Mouse (Mus musculus): ENCODE results near the gene Thrb. TPM values are rescaled to one million over a fixed set of nuclear protein-coding genes. Genes with fewer than 3 reads are reported as not detected.

The Thrb gene
- total RNA-seq, 1 experiment from 2014 or later = 0.23 TPM

DNA sequence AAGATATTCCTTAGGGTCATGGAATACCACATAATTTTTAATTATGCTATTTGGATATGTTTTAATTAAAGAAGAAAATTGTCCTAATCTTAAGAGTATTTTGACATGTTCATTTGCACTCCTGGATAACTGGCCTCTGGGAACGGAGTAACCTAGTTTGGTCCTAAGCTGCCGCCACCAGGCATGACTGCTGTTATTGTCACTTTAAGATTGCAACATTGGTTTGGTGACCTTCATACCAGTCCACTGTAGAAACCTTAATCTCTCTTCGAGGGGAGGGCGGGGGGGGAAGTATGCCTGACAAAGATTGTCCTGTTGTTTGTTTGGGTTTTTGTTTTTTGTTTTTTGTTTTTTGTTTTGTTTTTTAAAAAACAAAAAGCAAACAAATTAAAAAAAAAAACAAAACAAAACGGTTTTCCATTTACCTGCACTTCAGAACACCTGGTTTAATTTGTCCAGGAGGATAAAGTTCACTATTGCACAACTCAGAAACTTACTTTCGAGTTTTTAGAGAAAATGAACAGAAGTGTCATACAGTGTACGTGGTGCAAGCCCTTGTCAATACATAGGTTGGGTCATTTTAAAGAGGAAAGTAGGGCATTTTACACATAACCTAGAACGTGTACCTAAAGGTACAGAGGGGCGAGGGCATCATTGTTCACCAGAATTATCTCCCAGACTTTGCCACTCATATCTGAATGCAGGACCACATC, 38.0 kb downstream of the Thrb start:
- no peak for ATAC-seq (ENCODE audit: extremely low read depth, insufficient number of reproducible peaks, low FRiP score, poor library complexity, severe bottlenecking)

DNA sequence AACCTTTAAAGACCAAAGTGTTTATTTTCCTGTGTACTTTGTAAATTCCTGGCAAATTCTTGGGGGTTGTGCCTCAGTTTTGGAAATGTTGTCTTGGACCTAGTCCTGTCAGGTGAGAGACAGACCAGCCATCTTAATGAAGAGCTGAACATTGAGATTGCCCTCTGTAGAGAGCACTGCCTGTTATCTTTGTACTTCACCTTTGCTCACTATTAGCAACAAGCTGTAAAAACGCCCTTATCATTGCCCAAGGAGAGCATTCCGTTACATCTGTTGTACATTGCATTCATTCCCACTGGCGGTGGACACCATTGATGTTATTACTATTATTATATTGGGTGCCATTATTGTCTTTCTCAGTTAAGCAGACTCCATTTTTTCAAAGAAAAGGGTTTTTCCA, 40.2 kb downstream of the Thrb start:
- no peak for ATAC-seq (ENCODE audit: extremely low read depth, insufficient number of reproducible peaks, low FRiP score, poor library complexity, severe bottlenecking)

DNA sequence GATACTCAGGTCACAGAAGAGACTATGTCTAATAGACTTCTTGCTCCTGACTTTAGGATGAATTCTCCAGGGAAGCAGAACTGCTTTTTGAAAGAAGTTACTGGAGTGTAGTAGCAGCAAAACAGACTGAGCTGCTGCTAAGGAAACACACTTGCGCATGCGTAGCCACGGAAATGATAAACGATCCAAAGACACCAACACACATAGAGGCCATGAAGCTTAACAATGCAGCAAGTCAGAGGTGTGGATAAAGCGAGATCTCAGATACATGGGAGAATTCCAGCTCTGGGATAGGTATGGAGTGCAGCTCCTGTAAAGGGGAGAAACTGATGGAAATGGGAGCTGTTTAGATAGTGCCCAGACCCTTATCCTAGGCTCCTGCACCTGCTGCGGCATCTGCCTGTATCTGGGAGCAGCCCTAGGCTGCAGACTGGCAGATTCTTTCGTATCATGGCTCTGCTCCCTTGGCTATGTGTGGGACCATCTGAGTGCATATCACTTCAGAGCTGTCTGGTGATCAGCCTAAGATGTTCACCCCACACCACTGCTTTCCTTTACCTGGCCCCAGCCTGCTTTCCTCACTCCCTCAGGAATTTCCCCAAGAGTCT, 53.3 kb downstream of the Thrb start:
- no peak for ATAC-seq (ENCODE audit: extremely low read depth, insufficient number of reproducible peaks, low FRiP score, poor library complexity, severe bottlenecking)

DNA sequence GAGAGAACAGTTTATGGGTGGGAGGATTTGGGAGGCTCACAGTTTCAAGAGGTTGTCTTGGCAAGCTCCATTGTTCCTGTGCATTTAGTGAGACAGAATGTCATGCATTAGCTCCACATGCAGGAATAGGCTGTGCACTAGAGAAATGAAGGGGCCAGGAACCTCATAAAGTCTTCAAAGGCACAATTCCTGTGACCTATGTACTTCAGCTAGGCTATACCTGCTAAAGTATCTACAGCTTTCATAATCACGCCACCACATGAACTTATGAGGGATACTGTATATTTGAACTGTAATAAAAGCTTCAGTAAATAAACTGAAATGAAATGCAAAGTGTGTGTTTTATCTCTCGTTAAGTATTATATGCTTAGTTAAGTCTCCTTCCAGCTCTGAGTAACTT, 59.4 kb downstream of the Thrb start:
- no peak for ATAC-seq (ENCODE audit: extremely low read depth, insufficient number of reproducible peaks, low FRiP score, poor library complexity, severe bottlenecking)

DNA sequence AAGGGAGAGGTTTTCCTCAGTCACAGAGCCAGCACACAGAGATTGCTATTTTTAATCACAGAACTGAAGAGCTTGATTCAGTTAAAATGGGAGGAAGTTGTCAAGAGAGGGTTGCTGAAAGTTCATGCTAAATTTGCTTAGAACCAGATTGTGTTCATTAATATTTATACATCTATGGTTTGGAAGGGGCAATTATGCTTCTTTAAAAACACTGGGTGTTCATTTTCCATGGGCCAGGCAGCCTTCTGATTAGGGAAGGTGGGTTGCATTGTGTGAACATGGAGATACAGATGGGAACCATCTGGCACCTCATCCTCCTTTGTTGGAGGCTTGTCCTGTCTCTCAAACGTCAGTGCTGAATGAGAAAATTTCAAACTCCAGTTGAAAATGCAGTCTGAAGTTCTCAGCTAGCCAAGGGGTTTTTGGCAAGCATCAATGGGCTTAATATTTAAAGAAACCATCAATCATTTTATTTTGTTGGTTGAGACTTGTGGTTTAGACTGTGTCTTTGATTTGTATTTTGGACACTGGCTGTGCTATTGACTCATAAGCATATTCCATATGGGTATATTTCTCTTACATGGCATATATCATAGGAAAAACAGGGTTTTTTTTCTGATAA, 62.9 kb downstream of the Thrb start:
- no peak for ATAC-seq (ENCODE audit: extremely low read depth, insufficient number of reproducible peaks, low FRiP score, poor library complexity, severe bottlenecking)

DNA sequence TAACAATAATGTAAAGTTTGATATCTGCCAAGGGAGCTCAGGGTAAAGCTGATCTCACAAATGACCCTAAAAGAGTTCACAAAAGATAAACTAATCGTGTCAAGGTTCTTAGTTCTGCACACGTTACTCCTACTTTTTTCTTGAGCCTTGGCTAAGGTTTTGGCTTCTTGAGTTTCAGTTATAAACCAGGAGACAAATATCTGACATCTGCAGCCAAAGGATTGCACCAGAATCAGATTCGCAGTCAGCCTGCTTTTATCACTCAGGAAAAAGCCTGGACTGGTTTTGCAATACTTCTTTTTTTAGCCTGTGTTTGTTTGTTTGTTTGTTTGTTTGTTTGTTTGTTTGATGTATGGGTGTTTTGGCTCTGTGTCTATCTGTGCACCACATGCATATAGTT, 64.5 kb downstream of the Thrb start:
- ATAC-seq (ENCODE audit: extremely low read depth, insufficient number of reproducible peaks, low FRiP score, poor library complexity, severe bottlenecking) = no peak

DNA sequence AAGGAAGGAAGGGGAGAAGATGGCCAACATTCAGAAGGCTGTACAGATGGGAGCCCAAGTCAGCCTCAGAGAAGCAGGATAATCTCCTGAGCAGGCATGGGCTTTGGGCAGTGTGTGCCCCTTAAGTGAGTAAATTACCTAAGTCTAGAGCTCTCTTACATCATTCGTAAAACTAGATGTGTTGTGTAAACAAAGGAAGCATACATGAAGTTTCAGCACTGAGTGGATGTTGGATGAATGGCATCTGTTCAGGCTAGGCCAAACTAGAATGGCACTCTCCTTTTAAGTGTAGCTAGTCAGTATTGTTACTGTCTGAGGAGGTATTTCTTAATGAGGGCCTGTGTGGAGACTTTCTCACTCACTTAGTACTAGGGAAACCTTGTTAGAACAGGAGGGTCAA, 66.8 kb downstream of the Thrb start:
- no peak for ATAC-seq (ENCODE audit: extremely low read depth, insufficient number of reproducible peaks, low FRiP score, poor library complexity, severe bottlenecking)

DNA sequence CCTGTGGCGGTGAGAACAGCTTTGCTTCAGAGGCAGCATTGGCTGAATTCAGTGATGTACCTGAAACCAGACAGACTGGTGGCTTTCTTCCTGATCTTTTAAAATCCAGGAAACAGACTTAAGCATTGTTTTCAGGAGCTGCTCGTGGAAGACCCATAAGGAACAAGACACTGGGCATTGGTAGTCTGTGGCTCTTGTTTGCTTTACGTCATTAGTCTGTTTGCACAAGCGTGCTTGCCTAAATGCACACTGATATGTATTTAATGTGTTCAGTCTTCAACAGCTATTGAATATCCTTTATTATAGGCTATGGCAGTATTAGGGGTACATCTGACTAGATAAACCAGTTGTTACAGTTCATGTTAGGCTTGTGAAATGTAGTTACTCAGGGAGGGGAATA, 67.8 kb downstream of the Thrb start:
- no peak for ATAC-seq (ENCODE audit: extremely low read depth, insufficient number of reproducible peaks, low FRiP score, poor library complexity, severe bottlenecking)

DNA sequence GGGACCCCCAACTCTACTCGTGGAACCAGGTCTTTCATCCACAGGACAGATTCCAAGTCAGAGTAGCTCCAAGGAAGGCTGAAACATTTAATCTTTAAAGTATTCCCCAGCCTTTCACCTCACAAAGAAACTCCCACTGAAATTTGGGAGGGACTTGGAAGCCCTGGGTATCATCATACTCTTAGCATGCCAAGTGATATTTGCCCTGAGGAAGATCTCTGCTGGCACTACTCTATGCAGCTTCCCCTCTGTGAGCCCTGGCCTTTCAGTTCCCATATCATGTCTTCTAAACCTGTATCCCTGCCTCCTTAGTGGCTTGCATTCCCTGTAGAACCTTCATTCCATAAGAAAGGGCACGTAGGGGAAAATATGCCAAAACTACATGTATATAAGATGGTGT, 68.8 kb downstream of the Thrb start:
- ATAC-seq (ENCODE audit: extremely low read depth, insufficient number of reproducible peaks, low FRiP score, poor library complexity, severe bottlenecking) = no peak

DNA sequence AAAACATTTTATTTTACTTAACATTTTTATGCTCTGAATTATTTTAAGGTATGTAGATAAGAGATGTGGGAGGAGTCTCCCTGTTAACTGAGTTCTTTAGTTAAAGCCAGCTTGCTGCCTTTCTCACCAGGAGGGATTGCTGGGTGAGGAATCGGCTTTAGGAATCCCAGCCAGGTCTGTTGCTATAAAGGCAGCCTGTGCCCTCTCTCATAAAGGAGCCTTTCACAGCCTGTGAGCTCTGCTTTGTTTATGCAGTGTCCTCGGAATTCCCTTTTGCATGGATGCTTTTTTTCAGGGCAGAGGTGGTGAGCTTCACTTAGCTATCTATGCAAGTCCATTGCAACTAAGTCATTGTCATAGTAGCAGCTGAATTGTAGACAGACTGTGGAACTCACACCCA, 71.0 kb downstream of the Thrb start:
- no peak for ATAC-seq (ENCODE audit: extremely low read depth, insufficient number of reproducible peaks, low FRiP score, poor library complexity, severe bottlenecking)

DNA sequence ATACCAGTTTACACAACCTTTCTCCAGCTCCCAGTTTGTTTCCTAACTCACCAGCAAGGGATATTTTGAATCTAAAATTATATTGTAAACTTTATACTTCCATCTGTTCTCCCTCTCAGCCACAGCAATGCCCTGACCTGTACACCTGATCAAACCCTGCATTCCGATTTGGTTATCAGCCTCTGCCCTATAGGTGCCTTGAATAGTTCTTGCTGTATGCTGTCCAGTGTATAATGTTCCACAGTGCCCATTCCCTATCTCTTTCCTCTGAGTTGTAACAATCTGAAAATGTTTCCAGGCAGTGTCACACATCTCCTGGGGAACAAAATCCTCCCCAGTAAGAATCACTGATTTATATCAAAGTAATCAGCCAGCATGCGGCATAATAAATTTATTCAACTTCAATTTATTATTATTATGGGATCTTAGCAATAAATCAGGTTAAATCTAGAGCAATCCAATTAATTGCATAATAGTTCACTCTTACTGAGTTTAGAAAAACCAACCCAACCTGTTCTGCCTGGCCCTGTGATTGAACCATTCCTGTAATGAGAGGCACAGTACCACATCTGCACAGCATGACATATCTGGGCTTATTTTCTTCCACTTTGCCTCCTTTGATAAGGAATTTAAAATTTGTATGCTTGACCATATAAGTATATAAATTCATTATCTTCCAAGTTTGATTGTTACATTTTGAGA, 73.2 kb downstream of the Thrb start:
- ATAC-seq (ENCODE audit: extremely low read depth, insufficient number of reproducible peaks, low FRiP score, poor library complexity, severe bottlenecking) = no peak

DNA sequence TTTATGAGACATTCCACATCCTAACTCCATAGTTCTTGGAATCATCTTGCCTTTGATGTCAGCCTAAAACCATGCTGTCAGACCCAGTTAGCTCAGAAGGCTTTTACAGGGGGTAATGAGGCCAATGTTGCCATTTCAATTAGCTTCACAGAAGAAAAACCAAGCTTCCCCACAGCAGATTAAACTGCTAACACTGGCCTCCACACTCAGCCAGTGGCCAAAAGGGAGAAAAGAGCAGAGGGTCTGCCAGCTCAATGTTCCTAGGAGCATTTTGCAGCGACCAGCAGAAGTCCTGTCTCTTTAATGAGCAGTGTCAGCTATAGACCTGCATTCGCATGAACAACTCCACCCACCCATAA, 73.7 kb downstream of the Thrb start:
- no peak for ATAC-seq (ENCODE audit: extremely low read depth, insufficient number of reproducible peaks, low FRiP score, poor library complexity, severe bottlenecking)

DNA sequence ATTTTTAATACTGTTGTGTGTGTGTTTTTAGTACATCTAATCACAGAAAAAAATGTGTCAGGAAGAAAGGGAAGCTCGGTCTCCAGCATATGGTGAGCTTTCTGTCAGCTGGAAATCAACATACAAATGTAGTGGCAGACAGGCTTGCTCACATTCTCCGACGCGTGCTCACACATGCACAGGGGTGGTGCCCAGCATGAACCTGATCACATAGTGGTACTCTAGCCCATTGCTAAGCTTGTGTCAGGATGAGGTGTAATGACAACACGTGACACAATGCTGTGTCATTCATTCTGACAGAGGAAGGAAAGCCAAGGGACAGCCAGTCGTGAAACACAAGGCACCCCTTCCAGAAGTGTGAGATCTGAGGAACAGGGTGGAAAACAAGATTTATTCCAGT, 75.4 kb downstream of the Thrb start:
- ATAC-seq (ENCODE audit: extremely low read depth, insufficient number of reproducible peaks, low FRiP score, poor library complexity, severe bottlenecking) = no peak

DNA sequence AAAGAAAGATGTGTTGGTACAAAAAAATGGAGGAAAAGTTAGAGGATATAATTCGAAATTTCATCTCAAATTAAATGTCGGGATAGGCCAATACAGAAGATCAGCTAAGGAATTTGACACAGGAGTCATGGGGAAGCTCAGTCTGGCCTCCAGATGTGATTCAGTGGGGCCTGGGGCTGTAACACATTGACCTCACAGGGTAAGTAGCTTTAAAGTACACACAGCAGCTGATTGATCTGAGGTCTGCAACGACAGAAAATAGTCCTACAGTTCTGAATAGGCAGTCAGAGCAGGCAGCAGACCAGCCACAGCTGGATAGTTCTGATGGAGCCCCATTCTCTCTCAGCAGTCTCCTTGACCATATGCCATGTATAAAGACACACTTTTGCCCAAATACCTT, 80.8 kb downstream of the Thrb start:
- no peak for ATAC-seq (ENCODE audit: extremely low read depth, insufficient number of reproducible peaks, low FRiP score, poor library complexity, severe bottlenecking)

DNA sequence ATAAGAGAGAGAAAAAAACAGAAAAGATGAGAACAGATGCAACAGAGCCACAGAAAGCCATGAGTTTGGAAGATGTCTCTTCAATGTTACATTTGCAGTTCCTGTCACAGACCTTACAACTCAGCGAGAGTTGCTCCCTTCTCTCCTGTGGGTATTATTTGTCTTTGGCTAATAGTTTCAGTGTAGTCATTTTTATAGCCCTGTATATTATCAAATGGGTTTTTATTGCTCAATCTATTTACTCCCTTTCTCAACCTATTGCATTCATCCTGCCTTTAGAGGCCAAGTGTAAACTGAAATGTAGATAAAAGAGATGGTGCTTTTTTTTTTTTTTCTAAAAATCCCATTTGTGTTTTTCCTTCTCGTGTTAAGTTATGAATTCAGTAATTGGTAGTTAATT, 82.2 kb downstream of the Thrb start:
- no peak for ATAC-seq (ENCODE audit: extremely low read depth, insufficient number of reproducible peaks, low FRiP score, poor library complexity, severe bottlenecking)

DNA sequence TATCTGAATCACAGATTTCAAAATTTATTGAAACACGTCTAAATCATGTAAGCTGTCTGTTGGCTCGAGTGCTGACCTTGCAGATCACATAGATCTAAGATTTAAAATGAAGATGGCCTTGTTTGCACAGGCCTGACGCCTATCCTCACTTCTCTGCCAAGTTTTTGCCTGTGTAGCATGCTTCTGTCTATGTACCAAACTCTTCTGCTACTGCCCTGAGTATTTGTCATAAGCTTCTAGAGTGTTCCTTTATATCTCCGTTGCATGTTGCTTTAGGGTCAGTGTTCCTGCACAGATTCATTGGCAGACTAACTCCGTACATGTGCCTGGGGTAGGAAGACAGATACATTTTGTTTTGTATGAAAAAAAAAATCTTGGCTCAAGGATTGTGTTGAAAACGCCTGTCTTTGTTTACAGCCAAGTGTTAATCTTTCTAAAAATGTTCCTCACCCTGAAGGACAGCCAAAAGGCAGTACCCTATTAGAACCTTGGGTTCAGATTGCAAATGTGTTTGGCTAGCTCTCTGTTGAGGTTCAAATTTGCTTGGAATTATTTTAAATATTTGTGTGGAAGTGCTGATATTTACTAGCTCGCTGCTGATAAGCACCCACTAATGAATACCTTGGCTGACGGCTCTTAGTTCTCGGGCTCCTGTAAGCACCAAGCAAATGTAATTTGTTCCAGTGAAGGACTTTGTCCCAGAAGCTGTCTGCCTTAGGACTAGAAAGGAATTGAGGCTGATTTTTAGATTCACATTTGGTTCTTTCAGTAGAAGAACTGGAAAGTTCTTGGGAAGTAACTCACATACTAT, 83.0 kb downstream of the Thrb start:
- no peak for ATAC-seq (ENCODE audit: extremely low read depth, insufficient number of reproducible peaks, low FRiP score, poor library complexity, severe bottlenecking)

DNA sequence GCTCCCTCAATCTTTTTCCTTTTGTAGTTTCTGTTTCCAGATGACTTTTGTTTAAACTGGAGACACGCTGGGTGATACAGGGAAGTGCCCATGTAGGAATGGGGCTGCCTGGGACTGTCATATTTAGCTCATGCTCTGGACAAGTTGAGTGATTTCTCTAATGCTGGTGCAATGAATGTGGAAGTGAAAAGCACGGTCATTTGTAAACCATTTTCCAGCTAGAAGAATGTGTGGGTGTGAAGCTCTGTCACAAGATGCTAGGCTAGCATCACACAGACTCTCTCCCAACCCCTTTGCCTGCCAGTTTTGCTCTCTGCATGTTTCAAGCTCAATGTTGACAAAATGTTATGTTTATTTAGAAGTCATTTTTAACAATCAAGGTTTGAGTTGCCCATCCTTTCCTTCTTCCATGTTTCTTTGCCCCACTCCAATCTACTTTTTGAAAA, 83.7 kb downstream of the Thrb start:
- no peak for ATAC-seq (ENCODE audit: extremely low read depth, insufficient number of reproducible peaks, low FRiP score, poor library complexity, severe bottlenecking)

DNA sequence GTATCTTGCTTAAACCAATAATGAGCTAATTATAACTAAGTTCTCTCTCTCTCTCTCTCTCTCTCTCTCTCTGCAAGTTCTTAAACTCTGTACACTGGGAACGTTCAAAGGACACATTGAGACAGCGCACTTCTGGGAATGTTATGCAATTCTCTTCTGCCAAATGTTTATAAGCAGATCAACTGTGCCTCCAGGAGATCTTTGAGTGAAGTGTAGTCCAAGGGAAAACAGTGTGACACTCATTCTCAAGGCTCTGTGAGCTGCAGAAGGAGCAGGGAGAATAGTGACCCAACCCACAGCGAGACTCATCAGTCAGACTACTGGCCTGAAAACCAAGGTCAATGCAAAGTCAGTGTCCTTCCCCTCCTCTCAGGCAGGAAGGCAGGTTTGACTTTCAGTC, 87.9 kb downstream of the Thrb start:
- ATAC-seq (ENCODE audit: extremely low read depth, insufficient number of reproducible peaks, low FRiP score, poor library complexity, severe bottlenecking) = no peak

DNA sequence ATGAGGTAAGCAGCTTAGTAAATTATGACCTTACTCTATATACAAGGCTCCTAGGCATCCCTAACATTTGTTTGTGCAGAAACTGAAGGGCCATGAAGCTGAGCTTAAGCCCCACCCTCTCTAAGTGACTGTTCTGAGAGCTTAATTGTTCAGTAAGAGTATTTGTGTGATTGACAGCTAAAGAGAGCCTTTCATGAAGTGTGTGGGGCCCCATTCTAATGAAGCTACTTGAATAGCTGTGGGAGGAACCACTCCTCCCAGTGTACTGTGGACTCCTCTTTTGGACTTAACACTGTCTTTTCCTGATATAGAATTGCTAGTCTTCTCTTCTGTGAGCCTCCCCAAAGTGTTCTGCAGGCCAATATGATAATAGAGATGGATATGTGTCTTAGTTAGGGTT, 88.9 kb downstream of the Thrb start:
- no peak for ATAC-seq (ENCODE audit: extremely low read depth, insufficient number of reproducible peaks, low FRiP score, poor library complexity, severe bottlenecking)
